Mouse (Mus musculus) limb, embryonic 12.5 days (tissue): ENCODE measurements around the gene Sv2c. TPM values are rescaled to one million over a fixed set of nuclear protein-coding genes. Genes with fewer than 3 reads are reported as not detected.
"Not testable (repeated sequence)": the region's sequence is repeated elsewhere in the genome, so short reads cannot be mapped to it uniquely, and the experiment has no call there.

Source experiments
- ATAC-seq: fragments of 200-750 bp; cut with Nextera tagmentation; 2 replicates; pipeline ENCODE4 v1.8.0; 2017; ENCODE audit warnings: low read depth, moderate TSS enrichment; ENCODE audit not compliant: insufficient number of reproducible peaks, insufficient read depth, low FRiP score, low TSS enrichment
- H3K27ac ChIP-seq: fragments of 300-500 bp; sonication (generic); 2 replicates; pipeline ENCODE4 v1.5.1; 2016; ENCODE audit warnings: mild to moderate bottlenecking, moderate library complexity
- H3K27me3 ChIP-seq: fragments of 300-500 bp; sonication (generic); 2 replicates; pipeline ENCODE4 v1.6.1; 2016; ENCODE audit warnings: mild to moderate bottlenecking, moderate library complexity
- H3K36me3 ChIP-seq: fragments of 300-500 bp; sonication (generic); 2 replicates; pipeline ENCODE4 v1.6.1; 2016; ENCODE audit warnings: mild to moderate bottlenecking, moderate library complexity
- H3K4me1 ChIP-seq: fragments of 300-500 bp; sonication (generic); replicated peaks from 2 replicates; pipeline ENCODE4 v1.6.1; 2016
- H3K4me2 ChIP-seq: fragments of 300-500 bp; sonication (generic); 2 replicates; pipeline ENCODE4 v1.6.1; 2016; ENCODE audit warnings: mild to moderate bottlenecking, moderate library complexity
- H3K4me3 ChIP-seq: fragments of 300-500 bp; sonication (generic); replicated peaks from 2 replicates; pipeline ENCODE4 v1.5.1; 2016; ENCODE audit warnings: mild to moderate bottlenecking
- H3K9ac ChIP-seq: fragments of 300-500 bp; sonication (generic); replicated peaks from 2 replicates; pipeline ENCODE4 v1.6.1; 2016; ENCODE audit warnings: mild to moderate bottlenecking, moderate library complexity
- H3K9me3 ChIP-seq: fragments of 300-500 bp; sonication (generic); 2 replicates; pipeline ENCODE4 v1.6.1; 2016; ENCODE audit warnings: mild to moderate bottlenecking, moderate library complexity
- WGBS: fragments of 180-500 bp; shearing (Covaris S2); methylation state at CpG from one replicate; pipeline ENCODE4 v1.1.7; 2016; 5-methylcytosine and 5-hydroxymethylcytosine counted together
- polyA plus RNA-seq: library from polyadenylated mRNA; unstranded; fragments of >200 nt; fragmentation: Nextera tagmentation; extraction: Ambion mirVana; gene quantifications from 2 replicates; pipeline ENCODE4 v1.2.1, GENCODE M21; 2016

The Sv2c gene
- polyA plus RNA-seq, 1 experiment from 2014 or later = 1.5 TPM

- no peak overlapping the region for H3K4me3 ChIP-seq
- ATAC-seq = no peak
- H3K4me2 ChIP-seq = no peak overlapping the region
- WGBS = 82% methylated on average over 3 of the region's 3 CpGs
- peaks cover 69% of the 10 kb centered on the region for H3K27me3 ChIP-seq
- H3K36me3 ChIP-seq = no peaks in the 10 kb centered on the region
- no peaks in the 10 kb centered on the region for H3K9me3 ChIP-seq
- peaks cover 25% of the 10 kb centered on the region for H3K4me1 ChIP-seq
- no peak overlapping the region for H3K27ac ChIP-seq
- H3K9ac ChIP-seq = no peak overlapping the region
These were observed 3.3 kb downstream of the Sv2c start for GRCm38 (mm10) chr13:96129081-96129480.

GRCm38 (mm10) chr13:96126669-96127068 is 5.7 kb downstream of the Sv2c start:
- Histone ChIP-seq H3K4me3 (no peak overlapping the region), H3K27ac (no peak overlapping the region), H3K9me3 (no peaks in the 10 kb centered on the region), H3K36me3 (no peaks in the 10 kb centered on the region), H3K4me1 (peaks cover 10% of the 10 kb centered on the region), H3K27me3 (peaks cover 44% of the 10 kb centered on the region), H3K9ac (no peak overlapping the region), H3K4me2 (no peak overlapping the region)
- 78% methylated on average over 6 of the region's 6 CpGs for WGBS
- ATAC-seq = no peak

- Histone ChIP-seq H3K9ac (no peak overlapping the region), H3K4me1 (no peaks in the 10 kb centered on the region), H3K4me3 (no peak overlapping the region), H3K9me3 (no peaks in the 10 kb centered on the region), H3K27me3 (peaks cover 29% of the 10 kb centered on the region), H3K36me3 (no peaks in the 10 kb centered on the region), H3K4me2 (no peak overlapping the region), H3K27ac (no peak overlapping the region)
- ATAC-seq = no peak
- 73% methylated on average over 5 of the region's 5 CpGs for WGBS
These were observed 7.4 kb downstream of the Sv2c start for GRCm38 (mm10) chr13:96125011-96125410.

- H3K9ac ChIP-seq = no peak overlapping the region
- no peaks in the 10 kb centered on the region for H3K9me3 ChIP-seq
- no peak overlapping the region for H3K4me2 ChIP-seq
- H3K4me1 ChIP-seq = no peaks in the 10 kb centered on the region
- no peak for ATAC-seq
- H3K27ac ChIP-seq = no peak overlapping the region
- WGBS = 81% methylated on average over 2 of the region's 2 CpGs
- H3K27me3 ChIP-seq = no peaks in the 10 kb centered on the region
- no peak overlapping the region for H3K4me3 ChIP-seq
- H3K36me3 ChIP-seq = no peaks in the 10 kb centered on the region
These were observed 19.7 kb downstream of the Sv2c start for GRCm38 (mm10) chr13:96112711-96113110.

- 87% methylated on average over 3 of the region's 3 CpGs for WGBS
These were observed 21.6 kb downstream of the Sv2c start for GRCm38 (mm10) chr13:96110767-96111166.

GRCm38 (mm10) chr13:96106367-96106766 is 26.0 kb downstream of the Sv2c start:
- Histone ChIP-seq H3K4me2 (no peak overlapping the region), H3K4me3 (no peak overlapping the region), H3K4me1 (no peaks in the 10 kb centered on the region), H3K36me3 (no peaks in the 10 kb centered on the region), H3K27ac (no peak overlapping the region), H3K27me3 (no peaks in the 10 kb centered on the region), H3K9me3 (no peaks in the 10 kb centered on the region), H3K9ac (no peak overlapping the region)
- 79% methylated on average over 4 of the region's 4 CpGs for WGBS
- no peak for ATAC-seq

More at GRCm38 (mm10) chr13:96110767-96111166, 21.6 kb downstream of the Sv2c start:
- H3K27me3 ChIP-seq = no peaks in the 10 kb centered on the region
- no peak overlapping the region for H3K9ac ChIP-seq
- no peaks in the 10 kb centered on the region for H3K4me1 ChIP-seq
- ATAC-seq = no peak
- H3K4me2 ChIP-seq = no peak overlapping the region
- no peak overlapping the region for H3K4me3 ChIP-seq
- no peaks in the 10 kb centered on the region for H3K36me3 ChIP-seq
- H3K27ac ChIP-seq = no peak overlapping the region
- H3K9me3 ChIP-seq = no peaks in the 10 kb centered on the region

- H3K4me2 ChIP-seq = no peak overlapping the region
- 78% methylated on average over 4 of the region's 4 CpGs for WGBS
- no peaks in the 10 kb centered on the region for H3K4me1 ChIP-seq
- H3K27ac ChIP-seq = no peak overlapping the region
- H3K4me3 ChIP-seq = no peak overlapping the region
- no peaks in the 10 kb centered on the region for H3K27me3 ChIP-seq
- H3K9ac ChIP-seq = no peak overlapping the region
- no peaks in the 10 kb centered on the region for H3K9me3 ChIP-seq
- no peak for ATAC-seq
- H3K36me3 ChIP-seq = no peaks in the 10 kb centered on the region
These were observed 41.4 kb downstream of the Sv2c start for GRCm38 (mm10) chr13:96090929-96091328.

GRCm38 (mm10) chr13:96085581-96086302 is 46.6 kb downstream of the Sv2c start:
- Histone ChIP-seq H3K4me1 (no peaks in the 10 kb centered on the region), H3K9me3 (no peaks in the 10 kb centered on the region), H3K27me3 (no peaks in the 10 kb centered on the region), H3K4me2 (no peak overlapping the region), H3K27ac (no peak overlapping the region), H3K4me3 (no peak overlapping the region), H3K9ac (no peak overlapping the region), H3K36me3 (no peaks in the 10 kb centered on the region)
- WGBS = 90% methylated on average over 7 of the region's 7 CpGs
- ATAC-seq = no peak

GRCm38 (mm10) chr13:96081754-96082153 is 50.6 kb downstream of the Sv2c start, which contains the start of gene Gm17190:
Gm17190 (plus strand) TSS chr13:96082054.
- H3K4me1 ChIP-seq, H3K27ac ChIP-seq, H3K36me3 ChIP-seq, H3K4me3 ChIP-seq, ATAC-seq, H3K9me3 ChIP-seq, H3K9ac ChIP-seq, H3K27me3 ChIP-seq, H3K4me2 ChIP-seq: not testable (repeated sequence)
- 88% methylated on average over 1 of the region's 1 CpGs for WGBS

- H3K4me3 ChIP-seq, H3K27ac ChIP-seq, H3K27me3 ChIP-seq, H3K9me3 ChIP-seq, H3K36me3 ChIP-seq, H3K4me2 ChIP-seq, H3K9ac ChIP-seq, ATAC-seq, H3K4me1 ChIP-seq: not testable (repeated sequence)
- 87% methylated on average over 3 of the region's 3 CpGs for WGBS
These were observed 51.1 kb downstream of the Sv2c start, which contains the start of gene Gm20075 for GRCm38 (mm10) chr13:96081276-96081675. Gm20075 (minus strand) TSS chr13:96081376.

- H3K4me1 ChIP-seq = 0 out of 2 replicates have a peak, but pooled peaks cover 3% of the 10 kb centered on the region
- H3K27ac ChIP-seq = no peak overlapping the region
- H3K36me3 ChIP-seq = no peaks in the 10 kb centered on the region
- no peak overlapping the region for H3K4me3 ChIP-seq
- WGBS = 78% methylated on average over 8 of the region's 8 CpGs
- ATAC-seq = no peak
- no peak overlapping the region for H3K9ac ChIP-seq
- H3K9me3 ChIP-seq = no peaks in the 10 kb centered on the region
- H3K27me3 ChIP-seq = no peaks in the 10 kb centered on the region
- H3K4me2 ChIP-seq = no peak overlapping the region
These were observed 58.8 kb downstream of the Sv2c start for GRCm38 (mm10) chr13:96073555-96073954.

- no peak for ATAC-seq
- no peak overlapping the region for H3K27ac ChIP-seq
- no peaks in the 10 kb centered on the region for H3K4me1 ChIP-seq
- no peak overlapping the region for H3K4me3 ChIP-seq
- H3K9ac ChIP-seq = no peak overlapping the region
- no peaks in the 10 kb centered on the region for H3K36me3 ChIP-seq
- 89% methylated on average over 3 of the region's 3 CpGs for WGBS
- H3K4me2 ChIP-seq = no peak overlapping the region
- H3K27me3 ChIP-seq = no peaks in the 10 kb centered on the region
- H3K9me3 ChIP-seq = no peaks in the 10 kb centered on the region
These were observed 79.6 kb downstream of the Sv2c start for GRCm38 (mm10) chr13:96052755-96053154.
